Mouse (Mus musculus) fibroblast of lung, adult 2 months (primary cell): ENCODE measurements around the gene L3mbtl2.
"Not testable (repeated sequence)": the region's sequence is repeated elsewhere in the genome, so short reads cannot be mapped to it uniquely, and the experiment has no call there.

Experiments used
- DNase-seq: peaks from one replicate; pipeline ENCODE4 v3.0.0-alpha.2; 2011; ENCODE audit warnings: low read depth

L3mbtl2 gene

DNA sequence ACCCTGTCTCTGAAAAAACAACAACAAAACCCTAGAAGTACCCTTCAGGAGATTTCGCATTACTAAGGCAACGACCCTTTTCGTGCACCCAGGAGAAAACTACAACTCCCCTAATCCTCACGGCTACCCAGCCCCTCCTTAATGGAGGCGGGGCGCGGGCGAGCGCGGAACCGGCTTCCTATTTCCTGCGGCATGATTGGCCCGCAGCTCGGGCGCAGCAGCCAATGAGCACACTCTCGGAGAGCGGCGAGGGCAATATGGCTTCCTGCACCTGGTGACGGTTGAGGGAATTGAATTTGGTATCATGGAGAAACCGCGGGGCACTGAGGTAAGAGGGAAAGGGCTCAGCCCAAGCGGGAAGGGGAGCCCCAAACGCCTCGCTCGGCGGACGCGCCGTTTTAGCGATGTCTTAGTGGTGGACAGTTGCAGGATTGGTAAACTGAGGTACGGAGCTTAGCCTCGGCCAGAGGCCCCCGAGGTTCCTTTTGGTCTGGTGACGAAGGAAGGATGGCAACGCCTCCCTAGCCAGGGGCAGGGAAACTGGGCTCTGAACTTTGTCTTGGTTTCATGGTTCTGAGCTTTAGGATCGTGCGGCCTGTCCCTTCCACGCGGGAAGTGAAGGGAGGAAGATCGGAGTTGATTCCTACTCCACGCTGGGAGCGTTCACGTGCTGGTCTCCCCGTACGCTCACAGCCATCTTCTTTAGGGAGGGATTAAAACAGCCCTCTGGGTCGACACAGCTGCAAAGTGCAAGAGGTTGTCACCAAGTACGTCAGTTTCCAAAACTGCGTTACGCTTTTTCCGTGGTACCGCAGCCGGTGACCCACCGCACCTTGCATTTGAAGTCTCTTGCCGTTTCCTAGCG, at the start of gene L3mbtl2:
Gene L3mbtl2, plus strand, starts transcription at position 193 of the 865 bp plus-strand sequence.
- DNase-seq: peak; percentile 76

DNA sequence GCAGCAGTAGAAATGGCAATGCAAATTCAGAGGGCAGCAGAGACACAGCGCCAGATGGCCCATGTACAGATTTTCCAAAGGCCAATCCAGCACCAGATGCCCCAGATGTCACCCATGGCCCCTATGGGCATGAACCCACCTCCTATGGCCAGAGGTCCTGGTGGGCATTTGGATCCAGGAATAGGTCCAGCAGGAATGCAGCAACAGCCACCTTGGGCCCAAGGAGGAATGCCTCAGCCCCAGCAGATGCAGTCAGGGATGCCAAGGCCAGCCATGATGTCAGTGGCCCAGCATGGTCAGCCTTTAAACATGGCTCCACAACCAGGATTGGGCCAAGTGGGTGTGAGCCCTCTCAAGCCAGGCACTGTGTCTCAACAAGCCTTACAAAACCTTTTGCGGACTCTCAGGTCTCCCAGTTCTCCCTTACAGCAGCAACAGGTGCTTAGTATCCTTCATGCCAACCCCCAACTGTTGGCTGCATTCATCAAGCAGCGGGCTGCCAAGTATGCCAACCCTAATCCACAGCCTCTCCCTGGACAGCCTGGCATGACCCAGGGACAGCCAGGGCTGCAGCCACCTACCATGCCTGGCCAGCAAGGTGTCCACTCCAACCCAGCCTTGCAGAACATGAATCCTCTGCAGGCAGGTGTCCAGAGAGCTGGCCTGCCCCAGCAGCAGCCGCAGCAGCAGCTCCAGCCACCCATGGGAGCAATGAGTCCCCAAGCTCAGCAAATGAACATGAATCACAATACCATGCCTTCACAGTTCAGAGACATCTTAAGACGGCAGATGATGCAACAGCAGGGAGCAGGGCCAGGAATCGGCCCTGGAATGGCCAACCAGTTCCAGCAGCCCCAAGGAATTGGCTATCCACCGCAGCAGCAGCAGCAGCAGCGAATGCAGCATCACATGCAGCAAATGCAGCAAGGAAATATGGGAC, 13.9 kb upstream of the L3mbtl2 start:
- DNase-seq: peak; percentile 12

DNA sequence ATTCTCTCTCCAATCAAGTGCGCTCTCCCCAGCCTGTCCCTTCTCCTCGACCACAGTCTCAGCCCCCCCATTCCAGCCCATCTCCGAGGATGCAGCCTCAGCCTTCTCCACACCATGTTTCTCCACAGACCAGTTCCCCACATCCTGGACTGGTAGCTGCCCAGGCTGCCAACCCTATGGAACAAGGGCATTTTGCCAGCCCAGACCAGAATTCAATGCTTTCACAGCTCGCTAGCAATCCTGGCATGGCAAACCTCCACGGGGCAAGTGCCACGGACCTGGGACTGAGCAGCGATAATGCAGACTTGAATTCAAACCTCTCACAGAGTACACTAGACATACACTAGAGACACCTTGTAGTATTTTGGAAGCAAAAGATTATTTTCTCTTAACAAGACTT, 13.1 kb upstream of the L3mbtl2 start:
- no peak for DNase-seq

DNA sequence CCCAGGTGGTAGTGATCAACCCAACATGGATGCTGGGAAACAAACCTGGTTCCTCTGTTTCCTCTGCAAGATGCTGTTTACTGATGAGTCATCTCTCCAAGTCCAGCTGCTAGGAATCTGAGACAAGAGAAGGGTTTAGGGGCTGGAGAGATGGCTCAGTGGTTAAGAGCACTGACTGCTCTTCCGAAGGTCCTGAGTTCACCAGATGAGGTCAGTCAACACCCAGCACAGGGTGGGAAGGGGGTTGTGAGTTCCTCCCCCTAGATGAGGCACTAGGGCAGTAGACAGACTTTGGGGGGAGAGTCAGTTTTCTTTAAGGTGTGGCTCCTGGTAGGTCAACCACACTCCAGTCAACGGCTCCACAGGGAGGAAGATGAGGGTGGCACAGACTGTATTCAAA, 2.0 kb upstream of the L3mbtl2 start:
- no peak for DNase-seq

DNA sequence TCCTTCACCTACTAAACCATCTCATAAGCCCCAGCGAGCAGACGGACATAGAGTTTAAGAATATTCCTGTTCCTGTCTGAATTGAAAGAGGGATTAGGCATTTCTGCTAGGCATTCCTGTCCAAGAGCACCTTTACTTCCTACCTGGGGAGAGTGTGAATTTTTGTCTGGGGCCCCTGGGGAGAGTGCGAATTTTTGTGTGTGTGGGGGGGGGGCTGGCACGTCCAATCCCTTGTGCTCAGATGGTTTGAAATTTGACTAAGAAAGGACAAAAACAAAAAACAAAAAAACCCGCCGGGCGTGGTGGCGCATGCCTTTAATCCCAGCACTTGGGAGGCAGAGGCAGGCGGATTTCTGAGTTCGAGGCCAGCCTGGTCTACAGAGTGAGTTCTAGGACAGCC, 408 bp upstream of the L3mbtl2 start:
- DNase-seq: no peak

DNA sequence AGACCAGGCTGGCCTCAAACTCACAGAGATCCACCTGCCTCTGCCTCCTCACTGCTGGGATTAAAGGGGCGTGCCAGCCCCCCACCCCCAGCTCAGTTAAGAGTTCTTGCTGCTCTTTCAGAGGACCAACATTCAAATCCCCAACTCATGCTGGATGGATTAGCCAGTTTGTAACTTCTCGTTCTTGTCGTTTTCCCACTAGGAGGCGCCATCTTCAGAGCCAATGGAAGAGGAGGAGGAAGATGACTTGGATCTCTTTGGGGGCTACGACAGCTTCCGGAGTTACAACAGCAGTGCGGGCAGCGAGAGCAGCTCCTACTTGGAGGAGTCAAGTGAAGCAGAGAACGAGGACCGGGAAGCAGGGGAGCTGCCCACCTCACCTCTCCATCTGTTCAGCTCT, 3.3 kb downstream of the L3mbtl2 start:
- DNase-seq: no peak

DNA sequence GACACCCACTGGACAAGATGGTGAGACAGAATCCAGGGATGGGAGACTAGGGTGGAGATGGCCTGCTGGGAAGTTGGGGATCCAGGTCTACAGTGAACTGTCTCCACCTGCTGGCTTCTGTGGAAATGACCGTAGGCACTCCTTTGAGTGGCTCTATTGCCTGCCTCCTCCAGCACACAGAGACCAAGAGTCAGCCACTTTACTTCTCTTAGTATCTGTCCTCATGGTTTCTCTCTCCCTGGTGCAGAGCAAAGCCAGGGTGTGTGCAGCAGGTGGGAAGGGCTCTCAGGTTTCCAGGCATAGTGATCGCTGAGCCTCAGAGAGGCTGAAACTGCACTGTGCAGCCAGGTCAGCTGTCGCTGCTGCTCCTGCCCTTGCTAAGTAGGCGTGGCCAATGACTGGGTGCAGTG, 6.5 kb downstream of the L3mbtl2 start:
- DNase-seq: no peak

DNA sequence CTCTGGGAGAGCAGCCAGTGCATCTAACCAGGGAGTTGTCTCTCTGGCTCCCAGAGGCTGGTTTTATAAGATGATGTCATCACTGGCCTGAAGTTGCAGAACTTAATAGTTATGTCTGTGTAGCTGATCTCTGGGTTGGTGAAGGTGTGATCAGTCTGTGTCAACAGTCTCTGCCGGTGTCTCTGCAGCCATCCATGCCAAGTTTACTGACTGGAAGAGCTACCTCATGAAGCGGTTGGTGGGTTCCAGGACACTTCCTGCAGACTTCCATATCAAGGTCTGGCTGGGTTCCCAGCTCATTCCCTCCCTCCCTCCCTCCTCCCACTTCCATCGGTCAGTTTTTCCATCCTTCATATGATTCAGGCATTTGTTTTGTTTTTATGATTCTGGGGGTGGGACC, 12.9 kb downstream of the L3mbtl2 start:
- DNase-seq: no peak

DNA sequence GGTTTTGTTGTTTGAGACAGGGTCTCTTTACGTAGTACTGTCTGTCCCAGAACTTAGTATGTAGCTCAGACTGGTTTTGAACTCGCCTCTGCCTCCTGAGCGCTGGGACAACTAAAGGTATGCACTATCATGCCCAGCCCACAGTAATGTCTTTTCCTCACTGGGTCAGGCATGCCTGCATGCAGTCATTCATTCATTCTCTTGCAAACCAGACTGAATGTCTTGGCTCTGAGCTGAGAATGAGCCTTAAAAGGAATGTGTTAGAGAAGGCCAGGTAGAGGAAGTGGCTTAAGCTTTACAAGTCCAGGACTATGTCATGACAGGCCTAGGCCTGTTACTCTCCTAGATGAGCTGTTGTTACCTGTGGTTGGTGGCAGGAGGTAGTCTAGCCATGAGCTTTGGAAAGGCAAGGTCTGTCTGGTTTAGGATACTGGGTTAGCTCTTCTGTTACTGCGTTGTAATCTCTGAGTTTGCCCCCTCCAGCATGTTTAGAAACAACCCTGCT, 16.7 kb downstream of the L3mbtl2 start:
- no peak for DNase-seq

DNA sequence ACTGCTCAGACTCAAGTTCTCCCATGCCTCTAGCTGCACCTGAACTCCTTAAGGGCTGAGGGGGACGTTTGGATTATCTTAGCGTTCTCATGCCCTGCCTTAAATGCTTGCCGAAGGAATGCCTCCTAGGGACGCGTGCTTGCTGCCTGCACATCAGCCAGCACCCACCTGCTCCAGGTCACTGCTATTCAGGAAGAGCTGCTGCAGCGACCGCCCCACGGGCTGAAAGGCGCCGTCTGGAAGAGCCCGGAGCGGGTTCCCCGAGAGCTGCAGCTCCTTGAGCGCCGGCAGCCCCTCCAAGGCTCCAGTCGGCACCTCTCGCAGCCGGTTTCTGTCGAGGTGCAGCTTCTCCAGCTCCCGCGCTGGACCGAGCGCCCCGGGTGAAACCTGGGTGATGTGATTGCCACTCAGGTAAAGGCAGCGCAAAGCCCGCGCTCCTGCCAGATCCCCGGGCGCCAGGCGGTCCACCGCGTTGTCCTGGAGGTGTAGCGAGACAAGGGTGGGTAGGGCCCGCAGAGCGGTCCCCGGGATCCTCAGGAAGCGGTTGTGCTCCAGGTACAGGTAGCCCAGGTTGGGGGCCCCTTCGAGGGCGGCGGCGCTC, 29.8 kb downstream of the L3mbtl2 start:
- DNase-seq: no peak

DNA sequence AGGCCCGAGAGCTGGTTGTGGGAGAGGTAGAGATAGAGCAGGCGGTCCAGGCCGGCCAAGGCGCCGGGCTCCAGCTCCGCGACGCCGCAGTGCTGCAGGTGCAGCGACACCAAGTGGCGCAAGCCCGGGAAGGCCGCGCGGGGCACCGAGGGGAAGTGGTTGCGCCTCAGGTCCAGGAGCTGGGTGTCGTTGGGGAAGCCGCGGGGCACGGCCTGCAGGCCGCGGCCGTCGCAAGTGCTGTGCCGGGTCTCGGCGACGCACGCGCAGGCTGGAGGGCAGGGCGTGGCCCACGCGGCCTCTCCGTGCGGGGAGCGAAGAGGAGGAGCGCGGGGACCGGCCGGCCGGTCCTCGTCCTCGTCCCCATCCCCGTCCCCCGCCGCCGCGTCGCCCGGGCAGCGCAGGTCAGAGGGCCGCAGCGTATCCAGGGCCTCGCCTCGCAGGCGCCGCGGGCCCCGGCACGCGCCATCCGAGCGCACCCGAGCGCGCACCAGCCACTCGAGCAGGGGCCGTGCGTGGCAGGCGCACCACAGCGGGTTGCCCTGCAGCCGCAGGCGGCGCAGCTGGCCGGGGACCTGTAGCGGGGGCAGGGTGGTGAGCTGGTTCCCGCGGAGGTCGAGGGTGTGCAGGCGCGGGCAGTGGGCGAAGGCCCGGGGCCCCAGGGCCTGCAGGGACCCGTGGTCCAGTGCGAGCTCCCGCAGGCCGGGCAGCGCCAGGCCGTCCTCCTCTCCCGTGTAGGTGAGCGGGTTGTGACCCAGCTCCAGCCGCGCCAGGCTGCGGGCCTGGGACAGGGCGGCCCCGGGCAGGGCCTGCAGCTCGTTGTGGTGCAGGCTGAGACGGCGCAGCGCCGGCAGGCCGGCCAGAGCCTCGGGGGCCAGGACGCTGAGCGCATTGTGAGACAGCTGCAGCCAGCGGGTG, 30.5 kb downstream of the L3mbtl2 start:
- DNase-seq: peak; percentile 37

DNA sequence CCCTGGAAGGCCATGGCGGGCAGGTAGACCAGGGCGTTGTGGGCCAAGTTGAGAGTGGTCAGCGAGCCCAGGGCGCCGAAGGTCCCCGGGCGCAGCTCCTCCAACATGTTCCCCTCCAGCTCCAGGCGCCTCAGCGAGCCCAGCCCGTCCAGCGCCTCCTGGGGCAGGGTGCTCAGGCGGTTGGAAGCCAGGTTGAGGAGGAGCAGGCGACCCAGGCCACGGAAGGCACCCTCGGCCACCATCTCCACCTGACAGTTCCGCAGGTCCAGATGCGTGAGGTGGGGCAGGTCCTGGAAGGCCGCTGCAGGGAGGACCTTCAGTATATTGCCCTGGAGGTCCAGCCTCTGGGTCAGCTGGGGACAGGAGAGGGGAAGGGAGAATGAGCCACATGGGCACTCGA, 31.2 kb downstream of the L3mbtl2 start:
- DNase-seq: no peak

DNA sequence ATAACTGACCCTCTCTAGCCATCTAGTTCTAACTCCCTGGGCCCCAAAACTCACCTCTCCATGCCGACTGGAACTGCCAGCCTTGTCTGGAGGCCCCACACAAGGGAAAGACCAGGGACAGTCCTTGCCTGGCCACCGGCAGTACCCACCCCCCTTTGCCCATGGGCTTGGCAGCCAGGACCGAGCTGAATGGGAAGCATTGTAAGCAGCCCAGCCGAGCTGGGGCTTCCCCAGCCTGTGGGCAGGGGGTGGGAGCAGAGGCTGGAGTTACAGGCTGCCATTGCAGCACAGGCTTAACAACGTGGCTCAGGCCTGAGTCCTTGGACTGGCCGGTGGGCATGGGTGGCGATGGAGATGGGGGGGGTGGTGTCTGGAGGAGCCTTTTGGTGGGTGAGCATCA, 33.5 kb downstream of the L3mbtl2 start, which contains the start of gene Chadl:
Gene Chadl, minus strand, starts transcription at position 113 of the 400 bp plus-strand sequence.
- no peak for DNase-seq

DNA sequence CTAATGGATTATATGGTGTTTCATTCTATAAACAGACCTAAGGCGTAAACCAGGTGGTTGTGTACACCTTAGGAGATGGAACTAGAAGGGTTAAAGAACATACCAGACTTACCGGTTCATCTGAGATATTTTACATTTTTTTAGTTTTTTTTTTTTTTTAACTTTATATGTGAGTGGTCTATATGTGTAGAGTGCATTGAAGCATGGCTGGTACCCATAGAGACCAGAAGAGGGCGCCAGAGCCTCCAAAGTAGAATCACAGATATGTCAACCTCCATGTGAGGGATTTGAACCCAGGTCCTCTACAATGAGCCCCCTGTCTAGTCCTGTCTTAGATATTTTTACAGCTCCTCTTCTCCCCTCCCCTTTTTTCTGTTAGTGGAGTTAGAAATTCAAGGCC, 34.2 kb downstream of the L3mbtl2 start:
- no peak for DNase-seq

DNA sequence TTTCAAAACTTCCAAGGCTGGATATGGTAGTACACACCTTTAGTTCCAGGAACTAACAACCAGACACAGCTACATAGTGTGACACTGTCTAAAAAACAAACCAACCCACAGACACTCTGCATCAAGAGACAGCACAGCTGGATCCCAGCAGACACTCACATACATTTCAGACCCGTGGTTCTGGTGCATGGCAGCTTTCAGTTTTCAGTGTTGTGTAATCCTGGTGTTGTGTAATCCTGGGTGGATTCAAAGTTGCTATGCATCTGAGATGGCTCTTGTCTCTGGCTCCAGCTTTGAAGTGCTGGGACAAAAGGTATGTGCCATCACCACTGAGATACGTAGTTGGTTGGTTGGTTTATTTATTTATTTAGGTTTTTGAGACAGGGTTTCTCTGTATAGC, 34.8 kb downstream of the L3mbtl2 start:
- no peak for DNase-seq

DNA sequence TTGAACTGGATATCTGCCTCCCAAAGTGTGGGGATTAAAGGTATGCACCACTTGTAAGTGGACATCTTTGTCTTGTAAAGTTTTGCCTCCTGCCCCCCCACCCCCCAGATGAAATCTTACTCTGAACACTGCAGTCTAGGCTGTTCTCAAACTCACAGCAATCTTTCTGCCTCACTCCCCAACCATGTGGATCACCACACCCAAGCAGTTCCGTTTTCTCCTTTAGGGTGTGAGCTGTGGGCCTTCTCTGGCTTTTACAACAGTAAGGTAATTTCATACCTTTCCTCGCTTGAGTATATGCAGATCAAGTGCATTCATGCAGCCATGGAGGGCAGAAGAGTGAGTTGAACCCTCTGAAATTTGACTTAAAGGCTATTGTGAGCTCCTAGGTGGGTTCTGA, 36.5 kb downstream of the L3mbtl2 start:
- no peak for DNase-seq

DNA sequence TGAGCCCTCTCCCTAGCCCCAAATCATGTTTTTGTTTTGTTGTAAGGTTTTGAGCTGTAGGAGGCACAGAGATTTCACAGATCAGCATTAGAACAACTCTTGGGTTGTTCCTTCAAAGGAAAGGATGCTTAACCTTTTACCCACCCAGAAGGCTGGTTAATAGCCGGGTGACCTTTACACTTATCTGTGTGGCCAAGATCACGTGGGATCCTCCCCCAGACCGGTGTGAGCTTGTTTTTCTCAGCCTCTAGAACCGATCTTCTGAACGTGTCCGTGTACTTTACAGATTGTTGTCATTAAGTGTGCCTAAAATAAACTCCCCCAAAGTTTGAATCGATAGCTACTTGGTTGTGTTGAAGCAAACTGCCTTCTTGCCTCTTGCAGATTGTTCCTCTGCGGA, 36.9 kb downstream of the L3mbtl2 start:
- no peak for DNase-seq

DNA sequence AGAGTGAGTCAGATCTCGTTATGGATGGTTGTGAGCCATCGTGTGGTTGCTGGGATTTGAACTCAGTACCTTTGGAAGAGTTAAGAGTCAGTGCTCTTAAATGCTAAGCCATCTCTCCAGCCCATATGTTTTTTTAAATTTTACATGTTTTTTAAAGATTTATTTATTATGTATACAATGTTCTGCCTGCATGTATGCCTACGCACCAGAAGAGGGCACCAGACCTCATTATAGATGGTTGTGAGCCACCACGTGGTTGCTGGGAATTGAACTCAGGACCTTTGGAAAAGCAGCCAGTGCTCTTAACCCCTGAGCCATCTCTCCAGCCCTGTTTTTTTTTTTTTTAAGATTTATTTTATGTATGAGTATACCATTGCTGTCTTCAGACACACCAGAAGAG, 37.7 kb downstream of the L3mbtl2 start:
- DNase-seq: not testable (repeated sequence)

DNA sequence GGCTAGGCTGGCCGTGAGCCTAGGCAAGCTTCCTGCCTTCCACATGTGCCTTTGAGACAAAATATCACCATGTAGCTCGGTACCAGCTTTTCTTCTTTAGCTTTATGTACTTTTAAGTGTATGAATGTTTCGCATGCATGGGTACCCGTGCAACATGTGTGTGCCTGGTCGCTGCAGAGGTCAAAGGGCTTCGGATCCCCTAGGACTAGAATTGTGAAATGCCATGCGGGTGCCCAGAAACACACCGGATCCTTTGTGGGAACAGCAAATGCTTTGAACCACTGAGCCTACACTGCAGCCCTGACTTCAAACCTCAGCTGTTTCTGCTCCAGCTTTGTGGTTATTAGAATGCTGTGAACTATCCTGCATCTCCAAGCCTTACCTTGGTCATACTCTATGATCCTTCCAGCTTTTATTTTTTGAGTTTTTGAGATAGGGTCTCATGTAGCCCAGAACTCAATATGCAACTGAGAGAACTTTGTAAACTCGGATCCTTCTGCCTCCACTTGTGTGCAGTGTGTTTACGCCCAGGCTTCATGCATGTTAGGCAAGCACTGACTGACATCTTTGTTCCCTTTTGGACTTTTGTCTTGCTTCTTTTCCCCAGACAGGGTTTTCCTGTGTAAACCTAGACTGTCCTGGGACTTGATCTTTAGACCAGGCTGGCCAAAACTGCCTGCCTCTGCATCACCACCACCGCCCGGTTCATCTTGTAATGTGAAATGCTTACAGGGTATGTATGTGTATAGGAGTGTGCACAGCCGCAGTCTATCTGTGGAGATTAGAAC, 38.8 kb downstream of the L3mbtl2 start:
- DNase-seq: no peak

DNA sequence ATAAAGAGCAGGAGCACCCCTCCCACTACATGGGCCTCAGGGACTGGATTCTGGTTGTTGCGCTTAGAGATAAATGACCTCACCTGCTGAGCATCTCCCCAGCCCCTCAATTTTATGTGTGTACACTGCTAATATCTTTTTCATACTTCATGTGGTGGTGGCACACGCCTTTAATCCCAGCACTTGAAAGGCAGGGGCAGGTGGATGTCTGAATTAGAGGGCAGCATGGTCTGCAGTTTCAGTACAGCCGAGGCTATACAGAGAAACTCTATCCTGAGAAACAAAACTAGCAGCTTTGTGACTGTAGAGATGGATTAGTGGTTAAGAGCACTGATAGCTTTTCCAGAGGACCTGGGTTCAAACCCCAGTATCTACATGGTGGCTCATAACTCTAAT, 39.4 kb downstream of the L3mbtl2 start:
- DNase-seq: no peak
